Mouse (Mus musculus) heart, embryonic 13.5 days (tissue): Measurements from ENCODE around the gene Atp5d. TPM values are rescaled to one million over a fixed set of nuclear protein-coding genes. Genes with fewer than 3 reads are reported as not detected.

Source experiments
- ATAC-seq: fragments of 200-750 bp; cut with Nextera tagmentation; 2 replicates; pipeline ENCODE4 v1.8.0; 2017; ENCODE audit warnings: moderate TSS enrichment; ENCODE audit not compliant: insufficient number of reproducible peaks, low FRiP score, low TSS enrichment; ENCODE audit errors: extremely low read depth
- H3K27ac ChIP-seq: fragments of 300-500 bp; sonication (generic); replicated peaks from 2 replicates; pipeline ENCODE4 v1.5.1; 2015; ENCODE audit warnings: moderate library complexity, mild to moderate bottlenecking, inconsistent platforms
- H3K27me3 ChIP-seq: fragments of 300-500 bp; sonication (generic); replicated peaks from 2 replicates; pipeline ENCODE4 v1.6.1; 2015; ENCODE audit warnings: mild to moderate bottlenecking, inconsistent platforms
- H3K36me3 ChIP-seq: fragments of 300-500 bp; sonication (generic); 2 replicates; pipeline ENCODE4 v1.6.1; 2015; ENCODE audit warnings: mild to moderate bottlenecking, inconsistent platforms
- H3K4me1 ChIP-seq: fragments of 300-500 bp; sonication (generic); 2 replicates; pipeline ENCODE4 v1.6.1; 2015; ENCODE audit warnings: inconsistent platforms
- H3K4me2 ChIP-seq: fragments of 300-500 bp; sonication (generic); 2 replicates; pipeline ENCODE4 v1.6.1; 2015; ENCODE audit warnings: inconsistent platforms, mild to moderate bottlenecking, moderate library complexity
- H3K4me3 ChIP-seq: fragments of 300-500 bp; sonication (generic); 2 replicates; pipeline ENCODE4 v1.5.1; 2015; ENCODE audit warnings: moderate library complexity, mild to moderate bottlenecking, inconsistent platforms
- H3K9ac ChIP-seq: fragments of 300-500 bp; sonication (generic); 2 replicates; pipeline ENCODE4 v1.6.1; 2015; ENCODE audit warnings: inconsistent platforms, mild to moderate bottlenecking, moderate library complexity
- H3K9me3 ChIP-seq: fragments of 300-500 bp; sonication (generic); 2 replicates; pipeline ENCODE4 v1.6.1; 2016; ENCODE audit warnings: inconsistent platforms
- WGBS: fragments of 180-500 bp; shearing (Covaris S2); methylation state at CpG from one replicate; pipeline ENCODE4 v1.1.7; 2015; ENCODE audit warnings: mixed read lengths; 5-methylcytosine and 5-hydroxymethylcytosine counted together
- polyA plus RNA-seq: library from polyadenylated mRNA; unstranded; fragments of >200 nt; fragmentation: Nextera tagmentation; extraction: Ambion mirVana; gene quantifications from 2 replicates; pipeline ENCODE4 v1.2.1, GENCODE M21; 2015

Gene Atp5d
- polyA plus RNA-seq = 808 and 893 TPM in 2 replicates

DNA sequence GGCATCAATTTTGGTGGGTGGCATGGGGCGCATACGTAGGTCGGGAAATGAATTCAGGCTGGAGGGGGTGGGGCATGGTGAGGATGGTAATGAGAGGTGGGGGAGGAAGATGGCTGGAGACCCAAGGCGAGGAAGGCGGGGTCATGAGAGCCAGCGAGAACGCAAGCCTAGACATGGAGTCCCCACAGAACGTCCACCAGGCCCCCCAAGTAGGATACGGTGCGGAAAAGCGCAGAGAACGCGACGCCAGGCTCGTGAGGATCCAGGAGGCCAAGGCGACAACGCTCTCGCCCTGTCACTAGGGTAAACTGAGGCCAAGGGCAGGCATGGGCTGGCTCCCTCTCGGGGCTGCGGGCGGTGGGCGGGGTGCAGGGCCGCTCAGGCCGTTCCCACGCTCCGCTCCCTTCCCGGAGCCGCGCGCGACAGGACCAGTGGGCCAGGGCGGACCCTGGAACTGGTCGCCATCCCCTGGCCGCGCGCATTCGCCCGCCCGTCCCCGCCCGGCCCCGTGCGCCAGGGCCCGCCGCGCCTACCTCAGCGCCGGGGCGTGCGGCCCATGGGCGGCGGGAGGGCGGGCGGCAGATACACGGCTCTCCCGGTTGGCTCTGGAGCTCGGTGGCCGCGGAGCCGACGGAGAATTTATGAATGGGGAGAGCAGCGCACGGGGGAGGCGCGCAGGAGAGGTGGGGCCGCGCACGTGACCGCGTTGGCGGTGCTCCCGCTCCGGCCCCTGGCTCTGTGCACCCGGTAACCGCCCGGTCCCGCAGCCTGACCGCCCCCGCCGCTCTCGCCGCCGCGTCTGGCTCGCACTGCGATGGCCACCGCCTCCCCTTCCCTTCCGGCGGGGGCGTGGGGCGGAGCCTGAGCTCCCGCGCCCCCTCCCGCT is at the start of gene Atp5d:
Atp5d (plus strand) TSS at position 80 of the 886 bp plus-strand sequence.
- peak within 1 kb of the TSS; percentile 73 for H3K4me3 ChIP-seq
- H3K36me3 ChIP-seq = peaks cover 10% of the 10 kb centered on the region
- peaks cover 54% of the 10 kb centered on the region for H3K27me3 ChIP-seq
- no peaks in the 10 kb centered on the region for H3K9me3 ChIP-seq
- peak within 1 kb of the TSS; percentile 99 for H3K4me2 ChIP-seq
- ATAC-seq = no peak
- H3K27ac ChIP-seq = peak within 1 kb of the TSS; percentile 61
- H3K9ac ChIP-seq = peak within 1 kb of the TSS; percentile 89
- peaks cover 67% of the 10 kb centered on the region for H3K4me1 ChIP-seq
- WGBS = under 1% methylated on average over 85 of the region's 94 CpGs

DNA sequence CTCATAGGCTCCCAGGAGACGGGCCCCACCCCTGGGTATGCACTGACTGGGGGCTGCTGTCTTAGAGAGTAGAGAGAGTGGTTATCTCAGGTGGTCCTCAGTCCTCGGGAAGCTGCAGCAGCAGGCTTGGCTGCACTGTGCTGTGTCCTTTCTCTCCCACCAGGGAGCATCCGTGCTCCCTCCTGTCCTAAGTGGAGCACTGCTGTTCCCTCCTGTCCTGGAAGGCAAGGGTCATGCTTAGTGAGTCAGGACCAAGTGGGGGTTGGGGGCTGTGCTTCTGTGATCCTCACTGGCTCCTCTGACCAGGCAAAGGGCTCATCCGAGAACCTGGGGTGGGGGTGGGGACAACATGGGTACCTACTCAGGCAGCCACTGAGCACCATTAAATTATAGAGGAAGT is 49.3 kb upstream of the Atp5d start:
- no peak overlapping the region for H3K9ac ChIP-seq
- H3K4me1 ChIP-seq = peaks cover 51% of the 10 kb centered on the region
- no peak overlapping the region for H3K4me3 ChIP-seq
- no peak overlapping the region for H3K4me2 ChIP-seq
- no peaks in the 10 kb centered on the region for H3K27me3 ChIP-seq
- H3K27ac ChIP-seq = no peak overlapping the region
- WGBS = 44% methylated on average over 4 of the region's 4 CpGs
- H3K9me3 ChIP-seq = no peaks in the 10 kb centered on the region
- peaks cover 15% of the 10 kb centered on the region for H3K36me3 ChIP-seq
- ATAC-seq = no peak

DNA sequence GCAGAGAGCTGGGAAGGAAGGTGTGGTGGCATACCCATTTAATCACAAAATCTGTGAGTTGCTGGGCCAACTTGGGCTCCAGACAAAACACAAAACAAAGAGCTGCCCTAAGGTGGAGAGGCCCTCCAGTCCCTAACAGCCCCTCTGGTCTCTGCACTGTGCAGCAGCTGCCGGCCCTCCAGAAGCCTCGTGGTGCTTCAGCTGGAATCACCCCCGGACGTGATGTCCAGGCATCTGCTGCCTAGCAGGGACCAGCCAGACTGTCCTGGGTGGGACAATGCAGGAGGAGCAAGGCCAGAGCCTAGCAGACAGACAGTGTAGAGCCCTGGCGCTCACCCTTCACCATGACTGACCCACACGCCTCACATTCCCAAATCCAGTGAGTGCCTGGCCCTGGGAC is 46.9 kb upstream of the Atp5d start:
- Histone ChIP-seq H3K9ac (no peak overlapping the region), H3K9me3 (no peaks in the 10 kb centered on the region), H3K27ac (no peak overlapping the region), H3K36me3 (peaks cover 4% of the 10 kb centered on the region; the same call in 1 of the 2 replicates), H3K4me3 (no peak overlapping the region), H3K4me1 (peaks cover 54% of the 10 kb centered on the region), H3K27me3 (no peaks in the 10 kb centered on the region), H3K4me2 (no peak overlapping the region)
- WGBS = 83% methylated on average over 6 of the region's 6 CpGs
- ATAC-seq = no peak

DNA sequence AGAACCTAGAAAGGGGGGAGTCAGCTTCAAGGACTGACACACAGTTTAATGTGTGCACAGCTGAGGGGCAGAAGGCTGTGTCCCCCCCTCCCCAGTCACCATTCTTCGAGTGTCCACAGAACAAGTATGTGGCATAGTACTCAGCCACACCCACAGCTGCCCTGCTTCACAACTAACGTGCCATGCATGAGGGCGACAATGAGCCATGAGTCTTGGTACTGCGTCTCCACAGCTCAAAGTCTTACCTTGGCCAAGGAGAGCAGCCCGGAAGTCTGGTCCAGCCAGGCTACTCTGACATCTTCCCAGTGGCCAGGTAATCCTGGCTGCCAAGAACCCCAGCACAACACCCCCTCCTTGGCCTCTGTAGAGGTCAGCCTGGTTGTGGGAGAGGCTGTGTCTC is 45.7 kb upstream of the Atp5d start:
- Histone ChIP-seq H3K27ac (no peak overlapping the region), H3K4me2 (no peak overlapping the region), H3K9ac (peak overlapping the region; percentile 24; the same call in 1 of the 2 replicates), H3K4me1 (peaks cover 58% of the 10 kb centered on the region), H3K4me3 (no peak overlapping the region), H3K9me3 (no peaks in the 10 kb centered on the region), H3K36me3 (peaks cover 4% of the 10 kb centered on the region; the same call in 1 of the 2 replicates), H3K27me3 (no peaks in the 10 kb centered on the region)
- no peak for ATAC-seq
- 82% methylated on average over 5 of the region's 5 CpGs for WGBS

DNA sequence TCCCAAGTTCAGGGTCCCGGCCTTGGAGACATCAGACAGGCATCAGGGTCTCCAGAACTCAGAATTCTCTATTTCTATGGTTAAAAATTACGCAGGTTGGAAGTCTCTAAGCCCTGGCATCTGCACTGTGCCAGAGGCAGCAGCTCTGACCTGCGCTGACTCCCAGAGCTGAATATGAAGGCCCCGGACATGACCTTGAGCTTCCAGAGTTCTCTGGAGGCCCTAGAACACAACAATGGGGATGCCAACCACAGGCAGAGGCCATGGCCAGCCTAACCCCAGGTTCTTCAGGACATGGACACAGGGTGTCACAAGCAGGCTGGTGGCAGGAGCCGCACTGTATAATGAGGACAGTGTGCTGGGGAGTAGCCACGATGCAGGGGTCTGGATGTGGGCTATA is 44.3 kb upstream of the Atp5d start:
- Histone ChIP-seq H3K4me2 (no peak overlapping the region), H3K27me3 (no peaks in the 10 kb centered on the region), H3K9me3 (no peaks in the 10 kb centered on the region), H3K9ac (no peak overlapping the region), H3K36me3 (peaks cover 4% of the 10 kb centered on the region; the same call in 1 of the 2 replicates), H3K4me1 (peaks cover 69% of the 10 kb centered on the region), H3K27ac (no peak overlapping the region), H3K4me3 (no peak overlapping the region)
- WGBS = 79% methylated on average over 6 of the region's 6 CpGs
- no peak for ATAC-seq

DNA sequence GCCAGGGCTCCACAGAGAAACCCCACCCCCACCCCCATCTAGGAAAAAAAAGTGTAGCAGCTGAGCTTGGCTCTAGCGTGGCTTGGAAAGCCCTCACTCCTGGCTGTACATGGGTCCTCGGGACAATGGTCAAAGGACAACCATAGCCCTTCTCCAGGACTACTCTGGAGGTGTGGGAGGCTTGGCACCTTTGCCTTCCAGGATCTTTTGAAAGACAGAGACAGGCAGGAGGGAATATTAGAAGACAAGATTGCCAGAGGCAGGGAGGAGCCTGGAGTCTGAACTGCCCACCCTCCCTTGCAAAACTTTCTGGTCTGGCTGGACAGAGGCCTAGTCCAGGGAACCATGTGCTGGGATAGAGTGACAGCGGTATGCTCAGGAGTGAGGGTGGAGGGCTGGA is 43.7 kb upstream of the Atp5d start:
- Histone ChIP-seq H3K27me3 (no peaks in the 10 kb centered on the region), H3K4me3 (no peak overlapping the region), H3K9ac (peak overlapping the region; percentile 8; the same call in 1 of the 2 replicates), H3K4me2 (no peak overlapping the region), H3K36me3 (peaks cover 4% of the 10 kb centered on the region; the same call in 1 of the 2 replicates), H3K27ac (no peak overlapping the region), H3K4me1 (peaks cover 71% of the 10 kb centered on the region), H3K9me3 (no peaks in the 10 kb centered on the region)
- ATAC-seq = no peak
- 78% methylated on average over 3 of the region's 3 CpGs for WGBS

DNA sequence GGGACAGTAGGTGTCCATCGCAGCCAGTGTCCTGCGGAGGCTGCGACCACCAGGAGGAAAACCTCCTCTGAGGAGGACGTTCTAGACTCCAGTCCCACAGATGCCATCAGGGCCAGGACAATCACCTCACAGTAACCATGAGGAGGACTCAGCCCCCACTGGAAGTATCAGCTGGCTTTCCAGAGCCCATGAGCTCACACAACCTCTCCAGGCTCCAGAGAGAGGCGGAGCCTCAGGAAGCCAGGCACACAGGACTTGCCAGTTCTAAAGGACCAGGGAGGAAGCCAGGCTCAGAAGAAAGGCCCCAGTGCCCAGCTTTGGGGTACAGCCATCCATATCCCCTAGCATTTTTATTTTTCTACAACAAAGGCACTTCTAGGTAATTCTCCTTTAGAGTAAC is 42.9 kb upstream of the Atp5d start:
- no peaks in the 10 kb centered on the region for H3K27me3 ChIP-seq
- H3K4me3 ChIP-seq = no peak overlapping the region
- H3K9ac ChIP-seq = 0 out of 2 replicates have a peak overlapping the region, but pooled peaks have one; percentile 8
- WGBS = 79% methylated on average over 5 of the region's 5 CpGs
- H3K36me3 ChIP-seq = peaks cover under 1% of the 10 kb centered on the region; the same call in 1 of the 2 replicates
- no peak overlapping the region for H3K4me2 ChIP-seq
- no peak for ATAC-seq
- H3K4me1 ChIP-seq = peaks cover 79% of the 10 kb centered on the region
- H3K9me3 ChIP-seq = no peaks in the 10 kb centered on the region
- 0 out of 2 replicates have a peak overlapping the region, but pooled peaks have one; percentile 2 for H3K27ac ChIP-seq

DNA sequence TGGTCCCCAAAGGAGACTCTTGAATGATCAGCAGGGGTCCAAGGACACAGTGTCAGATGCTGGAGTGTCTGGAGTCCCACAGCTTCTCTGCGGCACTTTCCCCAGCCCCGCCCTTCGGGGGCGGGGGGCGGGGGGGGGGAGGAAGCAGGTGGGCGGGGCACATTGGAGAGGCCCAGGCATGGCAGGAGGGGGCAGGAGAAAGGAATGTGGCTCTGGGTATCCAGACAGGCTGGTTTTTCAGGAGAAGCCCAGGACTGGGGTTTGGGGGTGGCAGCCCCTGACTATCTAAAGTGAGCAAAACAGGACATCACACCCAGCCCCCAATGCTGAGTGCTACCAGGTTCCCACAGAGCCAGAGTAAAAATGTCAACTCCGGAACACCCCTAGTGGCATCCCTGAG is 41.2 kb upstream of the Atp5d start:
- Histone ChIP-seq H3K4me1 (peaks cover 93% of the 10 kb centered on the region), H3K9me3 (no peaks in the 10 kb centered on the region), H3K27me3 (no peaks in the 10 kb centered on the region), H3K36me3 (no peaks in the 10 kb centered on the region), H3K4me2 (peak overlapping the region; percentile 34), H3K9ac (peak overlapping the region; percentile 44), H3K27ac (peak overlapping the region; percentile 40; the same call in 1 of the 2 replicates), H3K4me3 (0 out of 2 replicates have a peak overlapping the region, but pooled peaks have one; percentile 1)
- ATAC-seq = peak; percentile 19; the same call in 1 of the 2 replicates
- 3% methylated on average over 7 of the region's 7 CpGs for WGBS

DNA sequence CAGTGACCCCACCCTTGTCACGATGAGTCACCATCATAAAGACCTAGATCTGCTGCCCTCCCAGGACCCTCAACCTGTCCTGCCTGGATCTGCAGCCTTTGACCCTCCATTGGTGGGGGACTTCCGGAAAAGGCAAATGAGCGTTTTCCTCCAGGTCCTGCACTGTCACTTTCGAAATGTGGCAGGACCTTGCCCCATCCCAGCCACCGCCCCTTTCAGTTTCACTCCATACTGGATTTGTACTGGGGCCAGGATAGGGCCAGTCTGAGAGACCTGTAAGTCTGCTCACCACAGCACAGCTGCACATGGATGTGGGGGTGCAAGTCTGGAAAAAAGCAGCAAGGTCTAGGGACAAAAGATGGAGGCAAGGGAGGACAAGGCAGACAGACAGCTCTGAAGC is 39.8 kb upstream of the Atp5d start:
- 71% methylated on average over 5 of the region's 5 CpGs for WGBS
- Histone ChIP-seq H3K27ac (no peak overlapping the region), H3K36me3 (no peaks in the 10 kb centered on the region), H3K9ac (peak overlapping the region; percentile 11; the same call in 1 of the 2 replicates), H3K9me3 (no peaks in the 10 kb centered on the region), H3K4me3 (no peak overlapping the region), H3K4me2 (no peak overlapping the region), H3K27me3 (no peaks in the 10 kb centered on the region), H3K4me1 (peaks cover 89% of the 10 kb centered on the region)
- no peak for ATAC-seq

DNA sequence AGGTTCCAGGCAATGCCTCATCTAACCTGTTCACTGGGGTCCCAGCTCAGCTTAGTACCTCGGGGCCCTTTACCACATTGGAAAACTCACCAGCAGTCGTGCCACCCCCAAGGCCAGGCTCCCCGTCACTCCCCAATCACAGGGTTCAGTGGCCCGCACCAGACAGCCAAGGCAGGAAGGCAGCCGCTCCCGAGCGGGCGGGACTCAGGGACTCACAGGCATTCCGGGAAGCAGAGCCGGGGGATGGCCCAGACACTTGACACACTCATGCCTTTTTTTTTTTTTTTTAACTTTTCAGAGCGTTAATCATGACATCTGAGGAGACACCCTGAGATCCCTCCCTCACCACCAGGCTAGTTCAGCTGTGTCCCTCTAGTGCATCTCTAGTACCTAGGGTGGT is 37.5 kb upstream of the Atp5d start:
- no peaks in the 10 kb centered on the region for H3K9me3 ChIP-seq
- peaks cover 66% of the 10 kb centered on the region for H3K4me1 ChIP-seq
- WGBS = 44% methylated on average over 11 of the region's 11 CpGs
- 0 out of 2 replicates have a peak overlapping the region, but pooled peaks have one; percentile 12 for H3K27ac ChIP-seq
- H3K4me2 ChIP-seq = peak overlapping the region; percentile 92
- peak overlapping the region; percentile 96; the same call in 1 of the 2 replicates for H3K4me3 ChIP-seq
- ATAC-seq = no peak
- peak overlapping the region; percentile 96 for H3K9ac ChIP-seq
- no peaks in the 10 kb centered on the region for H3K27me3 ChIP-seq
- H3K36me3 ChIP-seq = no peaks in the 10 kb centered on the region

DNA sequence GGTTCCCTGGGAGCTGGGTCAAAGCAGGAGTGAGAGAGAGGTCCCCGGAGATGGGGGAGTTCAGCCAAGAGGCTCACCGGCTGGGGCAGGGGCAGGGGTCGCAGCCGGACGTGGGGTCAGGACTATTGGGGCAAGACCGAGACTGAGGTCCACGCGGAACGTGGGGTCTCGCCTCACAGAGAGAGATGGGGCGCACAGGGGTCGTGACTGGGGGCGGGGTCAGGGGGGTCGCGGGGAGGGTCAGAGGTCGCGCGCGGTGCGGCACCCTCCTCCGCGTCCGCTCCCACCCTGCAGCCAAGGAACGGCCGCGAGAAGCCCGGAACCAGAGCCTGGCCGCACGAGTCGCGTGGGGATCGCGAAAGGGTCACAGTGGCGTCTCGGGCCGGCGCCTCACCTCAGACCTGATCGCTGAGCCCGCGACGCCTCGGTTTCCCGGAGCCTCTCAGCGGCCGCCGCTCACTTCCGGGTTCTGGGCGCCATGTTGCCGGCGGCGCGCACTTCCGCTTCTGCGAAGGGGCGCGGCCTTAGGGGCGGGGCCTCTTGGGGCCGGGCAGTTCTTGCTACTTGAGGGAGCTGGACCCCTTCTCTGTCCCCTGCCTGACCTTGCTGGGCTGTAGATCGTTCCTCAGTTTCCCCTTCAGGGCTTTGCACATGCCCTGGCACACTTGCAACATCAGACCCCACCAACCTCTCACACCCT is 36.1 kb upstream of the Atp5d start:
- peak overlapping the region; percentile 96 for H3K9ac ChIP-seq
- peak overlapping the region; percentile 96 for H3K4me3 ChIP-seq
- H3K9me3 ChIP-seq = no peaks in the 10 kb centered on the region
- under 1% methylated on average over 53 of the region's 59 CpGs for WGBS
- H3K4me1 ChIP-seq = peaks cover 52% of the 10 kb centered on the region
- peak overlapping the region; percentile 73 for H3K27ac ChIP-seq
- peak overlapping the region; percentile 92 for H3K4me2 ChIP-seq
- ATAC-seq = peak; percentile 71; the same call in 1 of the 2 replicates
- H3K36me3 ChIP-seq = no peaks in the 10 kb centered on the region
- no peaks in the 10 kb centered on the region for H3K27me3 ChIP-seq
